Mouse (Mus musculus) gastrocnemius, postnatal 10 days (tissue): ENCODE measurements around the gene Olfr140. TPM values are rescaled to one million over a fixed set of nuclear protein-coding genes. Genes with fewer than 3 reads are reported as not detected.

Experiments
- DNase-seq: peaks from one replicate; pipeline ENCODE4 v3.0.0; 2021; ENCODE audit warnings: mixed read lengths
- long read RNA-seq, 2 experiments: library from polyadenylated mRNA; stranded (forward); transcript quantifications; one replicate each; pipeline ENCODE4 v2.0.0; 2021
- total RNA-seq, 2 experiments: library from RNA; stranded (reverse); gene quantifications; 2 replicates each; pipeline ENCODE4 v1.2.3; 2021

Olfr140 gene
- not detected for total RNA-seq
- long read RNA-seq, experiment 1, result 0 reads
- long read RNA-seq, experiment 2, result 0 reads

GRCm38 (mm10) chr2:90063494-90063893, at the start of gene Olfr140:
Gene Olfr140 (minus strand): TSS chr2:90063594.
- DNase-seq, result no peak

DNA sequence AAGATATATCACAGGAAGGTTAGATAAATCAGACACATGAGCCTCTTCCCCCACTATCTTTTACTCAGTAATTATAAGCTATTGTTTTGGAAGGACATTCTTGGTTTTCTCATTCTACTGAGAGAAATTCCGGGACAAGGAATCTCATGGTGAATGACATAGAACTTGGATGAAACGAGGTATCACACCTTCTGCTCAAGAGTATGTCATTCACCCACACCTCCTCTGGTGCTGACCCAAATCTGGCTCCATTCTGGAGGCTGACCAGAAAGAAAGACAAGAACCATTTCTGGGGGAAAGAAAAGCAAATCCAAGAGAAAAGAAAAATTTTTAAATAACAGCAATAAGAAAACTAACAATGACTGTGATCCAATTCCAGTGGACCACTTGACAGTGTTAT, 6.7 kb upstream of the Olfr140 start:
- no peak for DNase-seq

DNA sequence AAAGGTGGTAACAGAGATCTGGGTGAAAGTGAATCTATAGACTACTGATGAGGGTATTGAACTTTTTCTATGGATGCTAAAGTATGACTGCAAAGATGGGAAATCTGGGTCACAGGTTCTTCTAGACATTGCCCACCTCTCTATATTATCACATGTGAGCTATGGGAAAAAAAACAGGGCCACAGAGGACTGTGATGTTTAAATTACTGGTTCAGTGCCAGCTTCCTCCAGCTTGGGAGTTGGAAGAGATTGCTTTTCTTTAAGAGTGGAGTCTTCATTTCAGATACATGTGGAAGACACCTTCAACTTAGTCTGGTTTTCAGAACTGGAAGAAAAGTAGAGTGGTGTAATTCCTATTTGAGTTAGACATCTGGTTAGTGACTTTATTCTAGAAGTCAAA, 28.4 kb downstream of the Olfr140 start, which contains the start of gene Olfr1265:
Gene Olfr1265 (plus strand): TSS at position 301 of the 400 bp plus-strand sequence.
- DNase-seq, result no peak

- no peak for DNase-seq
Measured at GRCm38 (mm10) chr2:90025477-90025876, 37.9 kb downstream of the Olfr140 start, which contains the start of gene Olfr1264. Gene Olfr1264 (minus strand): TSS chr2:90025577.

DNA sequence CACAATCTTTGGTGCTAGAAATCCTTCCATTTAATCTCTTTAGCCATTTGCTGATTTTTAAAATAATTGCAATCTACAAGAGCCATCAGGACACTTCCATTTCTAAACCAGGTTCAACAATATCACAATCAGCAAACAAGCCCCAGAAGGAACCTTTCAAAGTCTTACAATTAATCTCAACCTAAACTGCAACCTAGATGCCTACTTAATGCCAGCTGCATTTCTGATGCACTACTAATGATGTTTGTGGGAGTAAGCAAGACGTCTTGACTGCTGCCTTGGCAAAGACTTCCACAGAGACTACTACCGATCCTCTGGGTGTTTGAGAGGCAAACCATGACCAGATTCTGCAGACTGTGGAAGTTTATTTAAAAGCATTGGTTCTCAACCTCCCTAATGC, 51.6 kb downstream of the Olfr140 start, which contains the start of gene Olfr1263:
Gene Olfr1263 (plus strand): TSS at position 301 of the 400 bp plus-strand sequence.
- no peak for DNase-seq

DNA sequence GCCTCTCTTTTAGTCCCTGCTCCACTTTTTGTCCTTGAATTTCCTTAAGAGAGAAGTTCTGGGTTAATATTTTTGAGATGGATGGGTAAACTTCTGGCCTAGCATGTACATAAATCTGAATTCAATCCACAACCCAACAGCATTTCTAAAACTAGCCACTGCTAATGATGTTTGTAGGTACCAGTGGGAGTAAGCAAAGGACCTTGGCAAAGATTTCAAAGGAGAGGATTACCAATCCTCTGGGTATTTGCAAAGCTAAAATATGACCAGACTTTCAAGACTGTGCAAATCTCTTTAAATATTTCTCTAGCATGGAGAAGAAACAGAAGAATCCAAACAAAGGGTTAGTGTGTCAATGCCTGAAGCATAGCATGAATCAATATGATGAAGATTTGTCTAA, 63.5 kb downstream of the Olfr140 start, which contains the start of gene Olfr1262:
Gene Olfr1262 (plus strand): TSS at position 301 of the 400 bp plus-strand sequence.
- DNase-seq, result no peak

Other genes starting within 250 kb of the Olfr140 start
- gene Olfr1256, start 222.0 kb downstream of the Olfr140 start, total RNA-seq, result not detected
- not detected for gene Olfr48, start 215.4 kb downstream of the Olfr140 start, total RNA-seq
- not detected for gene Olfr1257, start 185.2 kb downstream of the Olfr140 start, total RNA-seq
- not detected for gene Olfr1258, start 136.3 kb downstream of the Olfr140 start, total RNA-seq
- not detected for gene Olfr1259, start 114.9 kb downstream of the Olfr140 start, total RNA-seq
- not detected for gene Olfr1260, start 89.3 kb downstream of the Olfr140 start, total RNA-seq
- gene Olfr1261, start 72.4 kb downstream of the Olfr140 start, total RNA-seq, result not detected
- gene Olfr1262, start 63.4 kb downstream of the Olfr140 start, total RNA-seq, result not detected
- gene Olfr1263, start 51.5 kb downstream of the Olfr140 start, total RNA-seq, result not detected
- not detected for gene Olfr1264, start 38.0 kb downstream of the Olfr140 start, total RNA-seq
- not detected for gene Olfr1265, start 28.3 kb downstream of the Olfr140 start, total RNA-seq
- gene Olfr1269, start 57.8 kb upstream of the Olfr140 start, total RNA-seq, result not detected
- not detected for gene Olfr32, start 78.7 kb upstream of the Olfr140 start, total RNA-seq
- not detected for gene Olfr1270, start 89.5 kb upstream of the Olfr140 start, total RNA-seq
- gene Olfr1506, start 160.9 kb upstream of the Olfr140 start, total RNA-seq, result not detected
- not detected for gene Olfr142, start 194.0 kb upstream of the Olfr140 start, total RNA-seq
- gene Olfr1271, start 207.4 kb upstream of the Olfr140 start, total RNA-seq, result not detected
- gene Olfr1272, start 229.2 kb upstream of the Olfr140 start, total RNA-seq, result not detected